Mouse (Mus musculus) intestine, postnatal 0 days (tissue): Measurements from ENCODE around the gene Lhx6. TPM values are rescaled to one million over a fixed set of nuclear protein-coding genes. Genes with fewer than 3 reads are reported as not detected.

Experiments
- ATAC-seq: fragments of 200-750 bp; cut with Nextera tagmentation; 2 replicates; pipeline ENCODE4 v1.8.0; 2017; ENCODE audit warnings: mild to moderate bottlenecking, moderate TSS enrichment, moderate library complexity
- H3K27ac ChIP-seq: fragments of 300-500 bp; sonication (generic); 2 replicates; pipeline ENCODE4 v1.5.1; 2014; ENCODE audit warnings: mild to moderate bottlenecking, low read depth, low read length, moderate library complexity
- H3K27me3 ChIP-seq: fragments of 300-500 bp; sonication (generic); replicated peaks from 2 replicates; pipeline ENCODE4 v1.6.1; 2014; ENCODE audit warnings: low read length, mixed read lengths; ENCODE audit not compliant: control insufficient read depth, insufficient read depth
- H3K36me3 ChIP-seq: fragments of 300-500 bp; sonication (generic); 2 replicates; pipeline ENCODE4 v1.6.1; 2014; ENCODE audit warnings: mild to moderate bottlenecking, moderate library complexity; ENCODE audit not compliant: control insufficient read depth, insufficient read depth
- H3K4me1 ChIP-seq: fragments of 300-500 bp; sonication (generic); replicated peaks from 2 replicates; pipeline ENCODE4 v1.6.1; 2014; ENCODE audit warnings: antibody characterized with exemption, low read length, mixed read lengths; ENCODE audit not compliant: control insufficient read depth, insufficient read depth
- H3K4me2 ChIP-seq: fragments of 300-500 bp; sonication (generic); replicated peaks from 2 replicates; pipeline ENCODE4 v1.6.1; 2014; ENCODE audit warnings: low read depth, mild to moderate bottlenecking, moderate library complexity
- H3K4me3 ChIP-seq: fragments of 300-500 bp; sonication (generic); 2 replicates; pipeline ENCODE4 v1.5.1; 2014; ENCODE audit warnings: low read depth, low read length
- H3K9ac ChIP-seq: fragments of 300-500 bp; sonication (generic); 2 replicates; pipeline ENCODE4 v1.6.1; 2014; ENCODE audit warnings: mild to moderate bottlenecking, low read depth, low read length
- H3K9me3 ChIP-seq: fragments of 300-500 bp; sonication (generic); 2 replicates; pipeline ENCODE4 v1.6.1; 2016; ENCODE audit warnings: mixed run types; ENCODE audit not compliant: control insufficient read depth
- CTCF ChIP-seq: sonication (generic); IDR thresholded peaks from 2 replicates; pipeline ENCODE4 v1.5.1; 2016; ENCODE audit warnings: low read depth, mild to moderate bottlenecking, control low read depth, antibody characterized with exemption, moderate library complexity
- WGBS: fragments of 180-500 bp; shearing (Covaris S2); extraction: QIAGEN DNeasy Blood & Tissue Kit; methylation state at CpG from one replicate; pipeline ENCODE4 v1.1.7; 2014; 5-methylcytosine and 5-hydroxymethylcytosine counted together
- polyA plus RNA-seq: library from polyadenylated mRNA; unstranded; fragments of >200 nt; fragmentation: Nextera tagmentation; extraction: Ambion mirVana; gene quantifications from 2 replicates; pipeline ENCODE4 v1.2.1, GENCODE M21; 2015

The Lhx6 gene
- polyA plus RNA-seq, 1 experiment from 2014 or later: 0.61 TPM

DNA sequence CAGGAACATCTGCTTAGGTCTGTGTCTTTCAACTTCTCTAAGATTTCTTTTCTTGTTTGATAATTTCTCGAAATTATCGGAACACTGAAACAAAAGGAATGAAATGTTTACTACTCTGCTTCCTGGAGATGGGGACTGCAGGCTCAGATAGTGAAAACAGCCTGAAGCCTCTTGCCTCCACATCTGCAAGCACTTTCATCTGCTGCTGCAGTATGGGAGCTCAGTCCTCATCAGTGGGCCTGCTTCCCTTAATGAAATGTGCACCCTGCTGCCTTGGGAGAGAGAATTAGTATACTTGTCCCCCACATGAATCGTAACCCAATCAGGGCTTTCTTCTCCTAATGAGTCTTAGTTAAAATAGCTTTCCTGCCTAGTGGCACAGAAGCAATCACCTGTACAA is 23.8 kb upstream of the Lhx6 start:
- Histone ChIP-seq H3K4me1 (no peaks in the 10 kb centered on the region), H3K9me3 (no peaks in the 10 kb centered on the region), H3K36me3 (peaks cover 51% of the 10 kb centered on the region), H3K27ac (no peak overlapping the region), H3K4me3 (no peak overlapping the region), H3K27me3 (no peaks in the 10 kb centered on the region), H3K9ac (no peak overlapping the region), H3K4me2 (no peak overlapping the region)
- TF ChIP-seq CTCF: no peak
- 81% methylated on average over 3 of the region's 3 CpGs for WGBS
- ATAC-seq: no peak

- 70% methylated on average over 4 of the region's 4 CpGs for WGBS
- H3K9me3 ChIP-seq: no peaks in the 10 kb centered on the region
- no peak overlapping the region for H3K4me3 ChIP-seq
- no peaks in the 10 kb centered on the region for H3K27me3 ChIP-seq
- TF ChIP-seq CTCF: no peak
- H3K9ac ChIP-seq: no peak overlapping the region
- no peak overlapping the region for H3K27ac ChIP-seq
- H3K36me3 ChIP-seq: peaks cover 48% of the 10 kb centered on the region
- no peak for ATAC-seq
- H3K4me1 ChIP-seq: no peaks in the 10 kb centered on the region
- no peak overlapping the region for H3K4me2 ChIP-seq
Observed at GRCm38 (mm10) chr2:36127973-36128372, 22.8 kb upstream of the Lhx6 start.

DNA sequence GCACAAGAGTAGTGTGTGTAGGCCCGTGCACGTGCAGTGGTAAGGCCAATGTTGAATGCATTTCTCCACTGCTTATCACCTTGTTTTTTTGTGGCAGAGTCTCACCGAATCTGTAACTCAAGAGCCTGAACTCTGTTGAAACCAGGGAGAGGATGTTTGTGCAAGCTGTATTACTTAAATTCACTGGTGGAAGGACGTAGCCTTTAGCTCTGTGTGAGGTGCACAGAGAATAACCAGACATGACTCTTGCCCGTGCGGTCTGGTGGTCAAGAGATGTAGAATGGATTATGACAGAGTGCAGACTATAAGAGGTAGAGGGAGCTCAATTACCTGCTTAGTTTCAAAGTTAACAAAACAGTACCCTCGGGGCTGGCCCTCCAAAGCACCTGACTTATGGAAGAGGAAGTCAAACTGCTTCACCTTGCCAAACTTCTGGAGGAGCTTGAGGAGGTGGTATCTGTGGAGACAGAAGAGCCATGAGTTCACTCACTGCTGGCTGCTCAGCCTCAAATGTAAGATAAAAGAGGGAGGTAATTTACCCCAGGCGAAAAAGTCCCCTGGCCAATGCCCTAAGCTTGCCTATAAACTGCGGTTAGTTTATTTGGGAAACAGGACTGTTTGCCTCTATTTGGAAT is 21.7 kb upstream of the Lhx6 start:
- H3K4me3 ChIP-seq: no peak overlapping the region
- H3K9me3 ChIP-seq: no peaks in the 10 kb centered on the region
- no peaks in the 10 kb centered on the region for H3K27me3 ChIP-seq
- ATAC-seq: no peak
- H3K36me3 ChIP-seq: peaks cover 54% of the 10 kb centered on the region
- no peak for TF ChIP-seq CTCF
- H3K4me1 ChIP-seq: no peaks in the 10 kb centered on the region
- no peak overlapping the region for H3K27ac ChIP-seq
- H3K4me2 ChIP-seq: no peak overlapping the region
- 85% methylated on average over 9 of the region's 9 CpGs for WGBS
- no peak overlapping the region for H3K9ac ChIP-seq

- Histone ChIP-seq H3K36me3 (peaks cover 20% of the 10 kb centered on the region), H3K9me3 (no peaks in the 10 kb centered on the region), H3K4me2 (no peak overlapping the region), H3K27me3 (peaks cover 10% of the 10 kb centered on the region), H3K9ac (no peak overlapping the region), H3K4me3 (no peak overlapping the region), H3K4me1 (no peaks in the 10 kb centered on the region), H3K27ac (no peak overlapping the region)
- 78% methylated on average over 3 of the region's 3 CpGs for WGBS
- TF ChIP-seq CTCF: peak; percentile 33
- no peak for ATAC-seq
Observed at GRCm38 (mm10) chr2:36112632-36113031, 7.4 kb upstream of the Lhx6 start.

DNA sequence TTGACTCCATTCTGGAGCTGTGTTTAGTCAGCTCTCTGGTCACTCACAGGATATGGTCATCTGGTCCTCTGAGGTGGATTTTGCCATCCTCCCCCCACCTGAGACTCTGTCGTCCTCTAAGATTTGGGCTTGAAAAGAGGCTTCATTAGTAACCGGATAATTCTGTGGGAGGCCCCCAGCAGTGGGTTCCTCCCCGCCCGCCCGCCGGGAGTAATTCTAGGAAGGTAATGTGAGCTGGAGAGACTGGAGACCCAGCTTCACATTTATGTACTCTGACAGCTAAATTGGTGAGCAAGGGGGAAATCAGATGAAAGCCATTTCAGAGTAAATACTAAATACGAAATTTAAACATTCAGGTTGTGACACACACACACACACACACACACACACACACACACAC is 3.4 kb upstream of the Lhx6 start:
- Histone ChIP-seq H3K36me3 (no peaks in the 10 kb centered on the region), H3K4me3 (no peak overlapping the region), H3K4me1 (no peaks in the 10 kb centered on the region), H3K4me2 (no peak overlapping the region), H3K27ac (no peak overlapping the region), H3K27me3 (peaks cover 48% of the 10 kb centered on the region), H3K9me3 (no peaks in the 10 kb centered on the region), H3K9ac (no peak overlapping the region)
- 15% methylated on average over 7 of the region's 7 CpGs for WGBS
- no peak for TF ChIP-seq CTCF
- ATAC-seq: no peak

- Histone ChIP-seq H3K9me3 (no peaks in the 10 kb centered on the region), H3K27me3 (peaks cover 80% of the 10 kb centered on the region), H3K4me1 (no peaks in the 10 kb centered on the region), H3K4me3 (peak overlapping the region; percentile 43), H3K9ac (peak overlapping the region; percentile 11; the same call in 1 of the 2 replicates), H3K27ac (no peak overlapping the region), H3K36me3 (no peaks in the 10 kb centered on the region), H3K4me2 (peak overlapping the region; percentile 66)
- ATAC-seq: no peak
- under 1% methylated on average over 32 of the region's 32 CpGs for WGBS
- TF ChIP-seq CTCF: no peak
Observed at GRCm38 (mm10) chr2:36104436-36104955, 712 bp downstream of the Lhx6 start.
